Mouse (Mus musculus) C2C12 (cell line): ENCODE measurements around the gene Racgap1. TPM values are rescaled to one million over a fixed set of nuclear protein-coding genes. Genes with fewer than 3 reads are reported as not detected.
A peak's percentile ranks its signal among the peaks of the same experiment; 100 is the strongest.

Source experiments
- H3K27me3 ChIP-seq: one replicate; pipeline ENCODE4 v1.6.1; 2011; ENCODE audit not compliant: control insufficient read depth, insufficient read depth, insufficient read length
- H3K36me3 ChIP-seq: one replicate; pipeline ENCODE4 v1.6.1; 2011; ENCODE audit not compliant: control insufficient read depth, insufficient read depth
- H3K4me3 ChIP-seq: one replicate; pipeline ENCODE4 v1.5.1; 2011; ENCODE audit warnings: mild to moderate bottlenecking, control low read depth; ENCODE audit not compliant: poor library complexity, insufficient read depth, severe bottlenecking
- H3K79me2 ChIP-seq: one replicate; pipeline ENCODE4 v1.6.1; 2011; ENCODE audit not compliant: control insufficient read depth, insufficient read depth
- H3K79me3 ChIP-seq: one replicate; pipeline ENCODE4 v1.6.1; 2011; ENCODE audit warnings: low read depth, control low read depth
- H3ac ChIP-seq: one replicate; pipeline ENCODE3; 2011; ENCODE audit warnings: low read depth; ENCODE audit not compliant: control insufficient read depth, insufficient read length
- CEBPB ChIP-seq: IDR thresholded peaks from one replicate; pipeline ENCODE4 v1.6.1; 2011; ENCODE audit warnings: low read depth, mild to moderate bottlenecking, control low read depth, moderate library complexity
- CTCF ChIP-seq: IDR thresholded peaks from one replicate; pipeline ENCODE4 v1.5.1; 2011; ENCODE audit not compliant: control insufficient read depth, insufficient read depth, insufficient read length
- FOSL1 ChIP-seq: IDR thresholded peaks from one replicate; pipeline ENCODE4 v1.8.0; 2011; ENCODE audit warnings: mild to moderate bottlenecking, low read length; ENCODE audit not compliant: poor library complexity, insufficient read depth, severe bottlenecking
- MAX ChIP-seq: IDR thresholded peaks from one replicate; pipeline ENCODE4 v1.6.1; 2011; ENCODE audit warnings: mild to moderate bottlenecking, control low read depth
- MYOD1 ChIP-seq: IDR thresholded peaks from one replicate; pipeline ENCODE4 v1.6.1; 2011; ENCODE audit warnings: low read depth; ENCODE audit not compliant: control insufficient read depth, insufficient read length
- MYOG ChIP-seq: IDR thresholded peaks from one replicate; pipeline ENCODE4 v1.6.1; 2011; ENCODE audit not compliant: control insufficient read depth, insufficient read length; ENCODE audit errors: extremely low read depth
- USF1 ChIP-seq: IDR thresholded peaks from one replicate; pipeline ENCODE4 v1.6.1; 2011; ENCODE audit warnings: low read depth, mild to moderate bottlenecking, control low read depth, moderate library complexity
- polyA plus RNA-seq: library from polyadenylated mRNA; unstranded; fragments of >200 nt; fragmentation: generic; extraction: Trizol; gene quantifications from one replicate; pipeline ENCODE4 v1.2.1, GENCODE M21; 2012; ENCODE audit warnings: missing spikeins

Gene Racgap1
- polyA plus RNA-seq, 1 experiment = 175 TPM

GRCm38 (mm10) chr15:99589237-99589636 lies 62.2 kb downstream of the Racgap1 start:
- Histone ChIP-seq H3K79me2 (peaks cover 53% of the 10 kb centered on the region), H3K36me3 (peaks cover 20% of the 10 kb centered on the region), H3K79me3 (peaks cover 37% of the 10 kb centered on the region), H3K4me3 (peak overlapping the region; percentile 59), H3ac (no peak overlapping the region), H3K27me3 (no peaks in the 10 kb centered on the region)
- TF ChIP-seq MYOD1 (no peak), MAX (peak; percentile 60), CTCF (no peak)

GRCm38 (mm10) chr15:99586525-99586924 lies 64.9 kb downstream of the Racgap1 start:
- H3K27me3 ChIP-seq = no peaks in the 10 kb centered on the region
- H3K79me2 ChIP-seq = peaks cover 26% of the 10 kb centered on the region
- H3K79me3 ChIP-seq = peaks cover 9% of the 10 kb centered on the region
- TF ChIP-seq CEBPB (no peak), MYOD1 (no peak), MAX (no peak), CTCF (no peak), USF1 (no peak), MYOG (no peak), FOSL1 (no peak)
- H3ac ChIP-seq = no peak overlapping the region
- no peak overlapping the region for H3K4me3 ChIP-seq
- H3K36me3 ChIP-seq = no peaks in the 10 kb centered on the region

- H3ac ChIP-seq = no peak overlapping the region
- peaks cover 19% of the 10 kb centered on the region for H3K79me2 ChIP-seq
- TF ChIP-seq MYOD1 = peak; percentile 66
- peak; percentile 90 for TF ChIP-seq FOSL1
- TF ChIP-seq MAX = peak; percentile 81
- no peak for TF ChIP-seq USF1
- TF ChIP-seq MYOG = no peak
- H3K4me3 ChIP-seq = peak overlapping the region; percentile 21
- H3K27me3 ChIP-seq = no peaks in the 10 kb centered on the region
- no peaks in the 10 kb centered on the region for H3K36me3 ChIP-seq
- peaks cover 5% of the 10 kb centered on the region for H3K79me3 ChIP-seq
These were observed 65.7 kb downstream of the Racgap1 start for GRCm38 (mm10) chr15:99585741-99586140.

- peak overlapping the region; percentile 21 for H3K4me3 ChIP-seq
- no peaks in the 10 kb centered on the region for H3K36me3 ChIP-seq
- no peaks in the 10 kb centered on the region for H3K27me3 ChIP-seq
- no peaks in the 10 kb centered on the region for H3K79me3 ChIP-seq
- TF ChIP-seq FOSL1 (no peak), MAX (peak; percentile 92), CEBPB (peak; percentile 98)
- peaks cover 8% of the 10 kb centered on the region for H3K79me2 ChIP-seq
- peak overlapping the region; percentile 20 for H3ac ChIP-seq
These were observed 66.9 kb downstream of the Racgap1 start for GRCm38 (mm10) chr15:99584407-99585202.

GRCm38 (mm10) chr15:99583463-99584344 lies 67.8 kb downstream of the Racgap1 start:
- H3K79me2 ChIP-seq = no peaks in the 10 kb centered on the region
- TF ChIP-seq MYOD1 (no peak), CEBPB (no peak), FOSL1 (no peak), MAX (no peak), USF1 (no peak), CTCF (no peak), MYOG (no peak)
- H3K36me3 ChIP-seq = no peaks in the 10 kb centered on the region
- peak overlapping the region; percentile 40 for H3ac ChIP-seq
- no peaks in the 10 kb centered on the region for H3K79me3 ChIP-seq
- H3K27me3 ChIP-seq = no peaks in the 10 kb centered on the region
- no peak overlapping the region for H3K4me3 ChIP-seq
